Mouse (Mus musculus) midbrain, embryonic 10.5 days (tissue): Measurements from ENCODE around the gene Sf3b2. TPM values are rescaled to one million over a fixed set of nuclear protein-coding genes. Genes with fewer than 3 reads are reported as not detected.

Experiments
- DNase-seq: peaks from one replicate; pipeline ENCODE4 v3.0.0-alpha.2; 2017; ENCODE audit warnings: low spot score
- H3K27ac ChIP-seq: fragments of 300-500 bp; sonication (generic); replicated peaks from 2 replicates; pipeline ENCODE4 v1.5.1; 2016; ENCODE audit warnings: mild to moderate bottlenecking
- H3K27me3 ChIP-seq: fragments of 300-500 bp; sonication (generic); 2 replicates; pipeline ENCODE4 v1.6.1; 2016; ENCODE audit warnings: low read depth, mild to moderate bottlenecking; ENCODE audit not compliant: poor library complexity, severe bottlenecking
- H3K36me3 ChIP-seq: fragments of 300-500 bp; sonication (generic); 2 replicates; pipeline ENCODE4 v1.6.1; 2016; ENCODE audit warnings: mild to moderate bottlenecking, moderate library complexity
- H3K4me1 ChIP-seq: fragments of 300-500 bp; sonication (generic); 2 replicates; pipeline ENCODE4 v1.6.1; 2016
- H3K4me3 ChIP-seq: fragments of 300-500 bp; sonication (generic); 2 replicates; pipeline ENCODE4 v1.5.1; 2016; ENCODE audit warnings: mild to moderate bottlenecking, moderate library complexity
- H3K9me3 ChIP-seq: fragments of 300-500 bp; sonication (generic); replicated peaks from 2 replicates; pipeline ENCODE4 v1.6.1; 2016; ENCODE audit warnings: mild to moderate bottlenecking
- WGBS: fragments of 180-500 bp; shearing (Covaris S2); methylation state at CpG from one replicate; pipeline ENCODE4 v1.1.7; 2016; 5-methylcytosine and 5-hydroxymethylcytosine counted together
- polyA plus RNA-seq: library from polyadenylated mRNA; unstranded; fragments of >200 nt; fragmentation: Nextera tagmentation; extraction: Ambion mirVana; gene quantifications from 2 replicates; pipeline ENCODE4 v1.2.1, GENCODE M21; 2016

Sf3b2 gene
- polyA plus RNA-seq = 468 and 500 TPM in 2 replicates

- peak within 1 kb of the TSS; percentile 95 for H3K4me3 ChIP-seq
- H3K36me3 ChIP-seq = peaks cover 43% of the 10 kb centered on the region
- peak; percentile 98 for DNase-seq
- H3K27me3 ChIP-seq = no peaks in the 10 kb centered on the region
- H3K4me1 ChIP-seq = peaks cover 53% of the 10 kb centered on the region
- no peaks in the 10 kb centered on the region for H3K9me3 ChIP-seq
- WGBS = under 1% methylated on average over 46 of the region's 46 CpGs
- peak within 1 kb of the TSS; percentile 96 for H3K27ac ChIP-seq
These were observed at the start of gene Sf3b2 for GRCm38 (mm10) chr19:5294972-5295735. Gene Sf3b2 (minus strand): TSS chr19:5295455.

- H3K4me3 ChIP-seq = no peak overlapping the region
- WGBS = 91% methylated on average over 7 of the region's 7 CpGs
- DNase-seq = no peak
These were observed 46.1 kb upstream of the Sf3b2 start for GRCm38 (mm10) chr19:5341360-5341759.

GRCm38 (mm10) chr19:5337975-5338374, 42.7 kb upstream of the Sf3b2 start:
- H3K27me3 ChIP-seq = no peaks in the 10 kb centered on the region
- no peaks in the 10 kb centered on the region for H3K9me3 ChIP-seq
- H3K36me3 ChIP-seq = no peaks in the 10 kb centered on the region
- 24% methylated on average over 5 of the region's 5 CpGs for WGBS
- H3K4me3 ChIP-seq = no peak overlapping the region
- peak; percentile 60 for DNase-seq
- H3K4me1 ChIP-seq = peaks cover 8% of the 10 kb centered on the region
- no peak overlapping the region for H3K27ac ChIP-seq

More at GRCm38 (mm10) chr19:5341360-5341759, 46.1 kb upstream of the Sf3b2 start:
- no peaks in the 10 kb centered on the region for H3K27me3 ChIP-seq
- no peaks in the 10 kb centered on the region for H3K9me3 ChIP-seq
- H3K4me1 ChIP-seq = no peaks in the 10 kb centered on the region
- H3K27ac ChIP-seq = no peak overlapping the region
- no peaks in the 10 kb centered on the region for H3K36me3 ChIP-seq

GRCm38 (mm10) chr19:5335441-5335840, 40.2 kb upstream of the Sf3b2 start, which contains the start of gene Catsper1:
Gene Catsper1 (plus strand): TSS chr19:5335741.
- Histone ChIP-seq H3K27ac (no peak within 1 kb of the TSS), H3K36me3 (no peaks in the 10 kb centered on the region), H3K27me3 (no peaks in the 10 kb centered on the region), H3K9me3 (no peaks in the 10 kb centered on the region), H3K4me1 (peaks cover 8% of the 10 kb centered on the region), H3K4me3 (no peak within 1 kb of the TSS)
- WGBS = 91% methylated on average over 6 of the region's 6 CpGs
- DNase-seq = no peak

- Histone ChIP-seq H3K9me3 (no peaks in the 10 kb centered on the region), H3K27me3 (no peaks in the 10 kb centered on the region), H3K27ac (no peak overlapping the region), H3K36me3 (no peaks in the 10 kb centered on the region), H3K4me1 (peaks cover 8% of the 10 kb centered on the region), H3K4me3 (no peak overlapping the region)
- DNase-seq = no peak
- WGBS = 82% methylated on average over 5 of the region's 5 CpGs
These were observed 39.5 kb upstream of the Sf3b2 start for GRCm38 (mm10) chr19:5334741-5335140.

GRCm38 (mm10) chr19:5327970-5328369, 32.7 kb upstream of the Sf3b2 start:
- 73% methylated on average over 19 of the region's 19 CpGs for WGBS

GRCm38 (mm10) chr19:5323801-5324200, 28.5 kb upstream of the Sf3b2 start:
- Histone ChIP-seq H3K27ac (no peak overlapping the region), H3K36me3 (no peaks in the 10 kb centered on the region), H3K9me3 (no peaks in the 10 kb centered on the region), H3K27me3 (no peaks in the 10 kb centered on the region), H3K4me1 (0 out of 2 replicates have a peak, but pooled peaks cover 3% of the 10 kb centered on the region), H3K4me3 (no peak overlapping the region)
- 60% methylated on average over 17 of the region's 17 CpGs for WGBS
- no peak for DNase-seq

More at GRCm38 (mm10) chr19:5327970-5328369, 32.7 kb upstream of the Sf3b2 start:
- Histone ChIP-seq H3K4me1 (0 out of 2 replicates have a peak, but pooled peaks cover 3% of the 10 kb centered on the region), H3K27me3 (no peaks in the 10 kb centered on the region), H3K27ac (no peak overlapping the region), H3K9me3 (no peaks in the 10 kb centered on the region), H3K4me3 (no peak overlapping the region), H3K36me3 (no peaks in the 10 kb centered on the region)
- DNase-seq = no peak

GRCm38 (mm10) chr19:5313189-5313588, 17.9 kb upstream of the Sf3b2 start:
- Histone ChIP-seq H3K27ac (no peak overlapping the region), H3K4me3 (no peak overlapping the region), H3K36me3 (peaks cover 5% of the 10 kb centered on the region), H3K27me3 (peaks cover under 1% of the 10 kb centered on the region; the same call in 1 of the 2 replicates), H3K9me3 (peaks cover 11% of the 10 kb centered on the region), H3K4me1 (no peaks in the 10 kb centered on the region)
- DNase-seq = no peak
- 92% methylated on average over 8 of the region's 8 CpGs for WGBS

GRCm38 (mm10) chr19:5309025-5309424, 13.8 kb upstream of the Sf3b2 start:
- H3K27ac ChIP-seq = no peak overlapping the region
- DNase-seq = peak; percentile 25
- H3K4me3 ChIP-seq = no peak overlapping the region
- peaks cover 42% of the 10 kb centered on the region for H3K36me3 ChIP-seq
- peaks cover 21% of the 10 kb centered on the region for H3K27me3 ChIP-seq
- peaks cover 12% of the 10 kb centered on the region for H3K9me3 ChIP-seq
- WGBS = 84% methylated on average over 7 of the region's 7 CpGs
- peaks cover 9% of the 10 kb centered on the region for H3K4me1 ChIP-seq

- peaks cover 21% of the 10 kb centered on the region for H3K27me3 ChIP-seq
- 43% methylated on average over 98 of the region's 98 CpGs for WGBS
- peaks cover 9% of the 10 kb centered on the region for H3K4me1 ChIP-seq
- no peak overlapping the region for H3K27ac ChIP-seq
- H3K4me3 ChIP-seq = peak overlapping the region; percentile 37
- peaks cover 53% of the 10 kb centered on the region for H3K36me3 ChIP-seq
- H3K9me3 ChIP-seq = peaks cover 12% of the 10 kb centered on the region
- DNase-seq = peak; percentile 30
These were observed 11.9 kb upstream of the Sf3b2 start for GRCm38 (mm10) chr19:5306968-5307734.

- peaks cover 53% of the 10 kb centered on the region for H3K36me3 ChIP-seq
- peaks cover 12% of the 10 kb centered on the region for H3K9me3 ChIP-seq
- DNase-seq = no peak
- H3K27ac ChIP-seq = no peak overlapping the region
- peaks cover 9% of the 10 kb centered on the region for H3K4me1 ChIP-seq
- 86% methylated on average over 6 of the region's 6 CpGs for WGBS
- H3K27me3 ChIP-seq = peaks cover 21% of the 10 kb centered on the region
- no peak overlapping the region for H3K4me3 ChIP-seq
These were observed 11.0 kb upstream of the Sf3b2 start for GRCm38 (mm10) chr19:5306279-5306678.

GRCm38 (mm10) chr19:5302455-5302854, 7.2 kb upstream of the Sf3b2 start:
- WGBS = 19% methylated on average over 4 of the region's 4 CpGs
- H3K27me3 ChIP-seq = peaks cover 13% of the 10 kb centered on the region
- peaks cover 26% of the 10 kb centered on the region for H3K4me1 ChIP-seq
- no peak overlapping the region for H3K4me3 ChIP-seq
- H3K27ac ChIP-seq = no peak overlapping the region
- peaks cover 8% of the 10 kb centered on the region for H3K9me3 ChIP-seq
- peaks cover 41% of the 10 kb centered on the region for H3K36me3 ChIP-seq
- peak; percentile 45 for DNase-seq

- DNase-seq = no peak
- H3K27ac ChIP-seq = no peak overlapping the region
- H3K36me3 ChIP-seq = peaks cover 22% of the 10 kb centered on the region
- H3K9me3 ChIP-seq = no peaks in the 10 kb centered on the region
- no peak overlapping the region for H3K4me3 ChIP-seq
- H3K4me1 ChIP-seq = peaks cover 39% of the 10 kb centered on the region
- no peaks in the 10 kb centered on the region for H3K27me3 ChIP-seq
- 85% methylated on average over 6 of the region's 6 CpGs for WGBS
These were observed 5.3 kb upstream of the Sf3b2 start for GRCm38 (mm10) chr19:5300588-5300987.
